Mouse (Mus musculus): ENCODE results near the gene Dapk2.

DNA sequence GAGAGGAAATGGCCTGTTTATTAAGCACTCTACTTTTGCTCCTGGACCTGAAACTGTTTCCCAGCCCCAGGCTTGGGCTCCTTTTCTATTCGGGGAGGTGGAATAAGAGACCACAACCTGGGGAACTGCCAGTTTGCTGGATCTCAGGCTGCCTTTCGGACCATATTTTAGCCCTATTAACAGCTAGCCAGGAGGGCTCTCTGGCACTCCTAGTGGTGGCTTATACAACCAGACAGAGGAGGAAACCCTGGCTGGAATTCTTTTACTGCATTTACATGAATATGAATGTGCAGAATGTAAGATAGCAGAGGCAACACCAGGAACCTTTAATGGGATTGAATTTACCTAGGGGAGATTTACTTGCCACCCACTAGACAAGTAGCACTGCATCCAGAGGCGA lies 83.0 kb downstream of the Dapk2 start:
- peak; percentile 64; the same call in 1 of the 2 replicates for TF ChIP-seq CTCF (IDR thresholded peaks at IDR 0.05; ENCODE audit: low read depth, low read length)
- no peak for TF ChIP-seq GATA1 (IDR thresholded peaks at IDR 0.05; ENCODE audit: borderline replicate concordance, low read length)
- TF ChIP-seq GATA2 (IDR thresholded peaks at IDR 0.05; ENCODE audit: borderline replicate concordance, low read depth, low read length) = no peak
- TF ChIP-seq POLR2AphosphoS5 (IDR thresholded peaks at IDR 0.05; ENCODE audit: insufficient replicate concordance, low read depth, low read length) = no peak
- TF ChIP-seq TAL1 (conservative IDR thresholded peaks at IDR 0.05; ENCODE audit: low read depth, low read length) = no peak

Measured in G1E (cell line).